Mouse (Mus musculus) intestine, postnatal 0 days (tissue): ENCODE results near the gene Slc12a8. TPM values are rescaled to one million over a fixed set of nuclear protein-coding genes. Genes with fewer than 3 reads are reported as not detected.
A peak's percentile ranks its signal among the peaks of the same experiment; 100 is the strongest.

Experiments used
- ATAC-seq: fragments of 200-750 bp; cut with Nextera tagmentation; 2 replicates; pipeline ENCODE4 v1.8.0; 2017; ENCODE audit warnings: mild to moderate bottlenecking, moderate TSS enrichment, moderate library complexity
- H3K27ac ChIP-seq: fragments of 300-500 bp; sonication (generic); 2 replicates; pipeline ENCODE4 v1.5.1; 2014; ENCODE audit warnings: mild to moderate bottlenecking, low read depth, low read length, moderate library complexity
- H3K27me3 ChIP-seq: fragments of 300-500 bp; sonication (generic); replicated peaks from 2 replicates; pipeline ENCODE4 v1.6.1; 2014; ENCODE audit warnings: low read length, mixed read lengths; ENCODE audit not compliant: control insufficient read depth, insufficient read depth
- H3K36me3 ChIP-seq: fragments of 300-500 bp; sonication (generic); 2 replicates; pipeline ENCODE4 v1.6.1; 2014; ENCODE audit warnings: mild to moderate bottlenecking, moderate library complexity; ENCODE audit not compliant: control insufficient read depth, insufficient read depth
- H3K4me1 ChIP-seq: fragments of 300-500 bp; sonication (generic); replicated peaks from 2 replicates; pipeline ENCODE4 v1.6.1; 2014; ENCODE audit warnings: antibody characterized with exemption, low read length, mixed read lengths; ENCODE audit not compliant: control insufficient read depth, insufficient read depth
- H3K4me2 ChIP-seq: fragments of 300-500 bp; sonication (generic); replicated peaks from 2 replicates; pipeline ENCODE4 v1.6.1; 2014; ENCODE audit warnings: low read depth, mild to moderate bottlenecking, moderate library complexity
- H3K4me3 ChIP-seq: fragments of 300-500 bp; sonication (generic); 2 replicates; pipeline ENCODE4 v1.5.1; 2014; ENCODE audit warnings: low read depth, low read length
- H3K9ac ChIP-seq: fragments of 300-500 bp; sonication (generic); 2 replicates; pipeline ENCODE4 v1.6.1; 2014; ENCODE audit warnings: mild to moderate bottlenecking, low read depth, low read length
- H3K9me3 ChIP-seq: fragments of 300-500 bp; sonication (generic); 2 replicates; pipeline ENCODE4 v1.6.1; 2016; ENCODE audit warnings: mixed run types; ENCODE audit not compliant: control insufficient read depth
- CTCF ChIP-seq: sonication (generic); IDR thresholded peaks from 2 replicates; pipeline ENCODE4 v1.5.1; 2016; ENCODE audit warnings: low read depth, mild to moderate bottlenecking, control low read depth, antibody characterized with exemption, moderate library complexity
- WGBS: fragments of 180-500 bp; shearing (Covaris S2); extraction: QIAGEN DNeasy Blood & Tissue Kit; methylation state at CpG from one replicate; pipeline ENCODE4 v1.1.7; 2014; 5-methylcytosine and 5-hydroxymethylcytosine counted together
- polyA plus RNA-seq: library from polyadenylated mRNA; unstranded; fragments of >200 nt; fragmentation: Nextera tagmentation; extraction: Ambion mirVana; gene quantifications from 2 replicates; pipeline ENCODE4 v1.2.1, GENCODE M21; 2015

The Slc12a8 gene
- polyA plus RNA-seq, 1 experiment from 2014 or later, result 4.9 TPM

DNA sequence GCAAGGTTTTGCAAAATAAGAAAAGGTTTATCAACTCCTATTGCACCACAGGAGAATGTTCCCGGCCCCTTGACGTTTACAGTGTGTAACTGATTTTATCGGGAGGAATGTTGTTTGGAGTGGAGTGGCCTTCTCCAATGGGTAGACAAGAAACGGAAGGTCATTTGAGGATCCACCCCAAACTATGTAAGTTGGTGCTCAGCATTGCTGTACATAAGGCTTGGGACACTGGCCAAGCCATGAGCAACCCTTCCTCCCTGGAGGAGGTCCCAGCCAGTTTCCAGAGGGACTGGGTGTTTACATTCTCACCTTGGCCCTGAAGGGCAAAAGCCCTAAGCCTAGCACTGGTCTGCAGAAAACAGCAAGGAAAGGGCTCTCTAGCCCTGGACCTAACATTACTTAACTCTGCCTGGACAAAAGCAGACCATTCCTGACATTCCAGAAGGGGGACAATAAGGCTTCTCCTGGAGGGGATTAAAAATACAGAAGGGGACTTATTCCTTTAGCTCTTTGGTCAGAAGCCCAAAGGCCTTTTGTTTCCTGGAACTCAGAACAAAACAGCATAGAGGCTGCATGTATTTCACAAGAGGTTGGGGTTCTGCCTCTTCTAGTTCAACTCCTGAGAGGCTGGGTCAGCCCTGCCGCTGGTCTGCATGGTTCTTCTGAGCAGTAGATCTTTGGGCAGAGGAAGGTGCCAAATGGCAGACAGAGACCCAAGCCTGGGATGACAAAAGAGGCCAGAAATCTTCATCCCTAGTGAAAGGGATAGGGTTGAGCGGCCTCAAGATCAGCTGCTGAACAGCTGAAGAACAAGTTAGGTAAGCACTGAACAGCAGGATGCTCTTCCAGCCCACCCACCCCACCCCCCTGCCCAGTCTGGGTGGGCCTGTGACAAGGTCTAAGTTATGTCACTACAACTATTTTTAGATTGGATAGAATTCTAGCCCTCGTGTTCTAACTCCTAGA is 159.5 kb downstream of the Slc12a8 start:
- no peaks in the 10 kb centered on the region for H3K36me3 ChIP-seq
- H3K27ac ChIP-seq, result peak overlapping the region; percentile 54
- whole genome bisulfite sequencing, result 53% methylated on average over 7 of the region's 7 CpGs
- peaks cover 6% of the 10 kb centered on the region; the same call in 1 of the 2 replicates for H3K4me1 ChIP-seq
- no peak overlapping the region for H3K4me2 ChIP-seq
- no peak overlapping the region for H3K4me3 ChIP-seq
- H3K9ac ChIP-seq, result no peak overlapping the region
- no peaks in the 10 kb centered on the region for H3K27me3 ChIP-seq
- ATAC-seq, result no peak; the same call in 1 of the 2 replicates
- no peak for TF ChIP-seq CTCF
- H3K9me3 ChIP-seq, result no peaks in the 10 kb centered on the region

- Histone ChIP-seq H3K27ac (no peak overlapping the region), H3K4me3 (no peak overlapping the region)
- ATAC-seq, result no peak
Observed at GRCm38 (mm10) chr16:33677313-33677690, 160.2 kb downstream of the Slc12a8 start.

GRCm38 (mm10) chr16:33677901-33678300 is 160.8 kb downstream of the Slc12a8 start:
- H3K4me3 ChIP-seq, result no peak overlapping the region
- TF ChIP-seq CTCF, result no peak
- no peak overlapping the region for H3K4me2 ChIP-seq
- ATAC-seq, result no peak
- H3K9ac ChIP-seq, result no peak overlapping the region
- peaks cover 6% of the 10 kb centered on the region; the same call in 1 of the 2 replicates for H3K4me1 ChIP-seq
- H3K36me3 ChIP-seq, result no peaks in the 10 kb centered on the region
- H3K27me3 ChIP-seq, result no peaks in the 10 kb centered on the region
- H3K27ac ChIP-seq, result no peak overlapping the region
- 81% methylated on average over 5 of the region's 5 CpGs for WGBS
- H3K9me3 ChIP-seq, result no peaks in the 10 kb centered on the region

More at GRCm38 (mm10) chr16:33677313-33677690, 160.2 kb downstream of the Slc12a8 start:
- Histone ChIP-seq H3K27me3 (no peaks in the 10 kb centered on the region), H3K9ac (no peak overlapping the region), H3K9me3 (no peaks in the 10 kb centered on the region), H3K36me3 (no peaks in the 10 kb centered on the region), H3K4me1 (peaks cover 6% of the 10 kb centered on the region; the same call in 1 of the 2 replicates), H3K4me2 (no peak overlapping the region)
- no peak for TF ChIP-seq CTCF
- 89% methylated on average over 7 of the region's 7 CpGs for WGBS

DNA sequence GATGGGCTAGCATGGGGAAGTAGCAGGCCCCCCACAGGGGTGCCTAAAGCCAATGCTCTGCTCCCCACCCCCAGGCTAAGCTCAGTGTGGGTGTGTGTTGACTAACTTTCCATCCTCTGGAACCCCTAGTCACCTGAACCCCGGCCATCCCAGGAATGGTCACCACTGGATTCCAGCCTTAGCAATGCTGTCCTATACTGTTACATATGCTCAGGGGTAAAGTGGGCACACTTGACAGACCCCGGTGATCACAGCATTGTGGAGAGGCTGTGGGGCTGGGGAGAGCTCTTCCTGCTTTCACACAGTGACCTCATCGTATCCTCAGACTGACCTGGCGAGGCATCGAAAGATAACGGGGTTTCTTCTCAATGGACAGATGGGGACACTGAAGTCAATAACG is 163.1 kb downstream of the Slc12a8 start:
- no peak overlapping the region for H3K27ac ChIP-seq
- H3K4me3 ChIP-seq, result no peak overlapping the region
- no peaks in the 10 kb centered on the region for H3K36me3 ChIP-seq
- H3K9ac ChIP-seq, result no peak overlapping the region
- ATAC-seq, result no peak
- 84% methylated on average over 7 of the region's 7 CpGs for WGBS
- H3K27me3 ChIP-seq, result no peaks in the 10 kb centered on the region
- no peak for TF ChIP-seq CTCF
- H3K4me1 ChIP-seq, result peaks cover 6% of the 10 kb centered on the region; the same call in 1 of the 2 replicates
- no peak overlapping the region for H3K4me2 ChIP-seq
- H3K9me3 ChIP-seq, result no peaks in the 10 kb centered on the region

GRCm38 (mm10) chr16:33680816-33681215 is 163.7 kb downstream of the Slc12a8 start:
- Histone ChIP-seq H3K9ac (no peak overlapping the region), H3K36me3 (no peaks in the 10 kb centered on the region), H3K27ac (no peak overlapping the region), H3K4me1 (peaks cover 6% of the 10 kb centered on the region; the same call in 1 of the 2 replicates), H3K9me3 (no peaks in the 10 kb centered on the region), H3K4me3 (no peak overlapping the region), H3K4me2 (no peak overlapping the region), H3K27me3 (no peaks in the 10 kb centered on the region)
- ATAC-seq, result no peak
- no peak for TF ChIP-seq CTCF
- WGBS, result 49% methylated on average over 10 of the region's 10 CpGs

DNA sequence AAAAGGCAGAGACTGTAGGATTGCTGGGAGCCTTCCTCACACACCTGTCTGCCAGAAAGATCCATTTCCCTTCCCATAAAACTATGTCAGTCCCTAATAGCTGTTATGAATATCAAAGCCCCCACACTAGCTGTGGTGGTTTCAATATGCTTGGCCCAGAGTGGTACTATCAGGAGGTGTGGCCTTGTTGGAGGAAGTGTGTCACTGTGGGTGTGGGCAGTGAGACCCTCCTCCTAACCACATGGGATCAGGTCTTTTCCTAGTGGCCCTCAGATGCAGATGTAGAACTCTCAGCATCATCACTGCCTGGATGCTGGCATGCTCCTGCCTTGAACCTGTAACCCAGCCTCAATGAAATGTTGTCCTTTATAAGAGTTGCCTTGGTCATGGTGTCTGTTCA is 164.5 kb downstream of the Slc12a8 start:
- Histone ChIP-seq H3K36me3 (no peaks in the 10 kb centered on the region), H3K4me3 (no peak overlapping the region), H3K9ac (no peak overlapping the region), H3K4me1 (0 out of 2 replicates have a peak, but pooled peaks cover 2% of the 10 kb centered on the region), H3K27me3 (no peaks in the 10 kb centered on the region), H3K27ac (no peak overlapping the region), H3K4me2 (no peak overlapping the region), H3K9me3 (no peaks in the 10 kb centered on the region)
- no peak for ATAC-seq
- no peak for TF ChIP-seq CTCF
